Mouse (Mus musculus) gonadal fat pad, adult 2 months (tissue): ENCODE data around the gene Sept11. TPM values are rescaled to one million over a fixed set of nuclear protein-coding genes. Genes with fewer than 3 reads are reported as not detected.

ENCODE experiments used
- DNase-seq: peaks from one replicate; pipeline ENCODE4 v3.0.0-alpha.2; 2012; ENCODE audit warnings: low read depth
- polyA plus RNA-seq: library from polyadenylated mRNA; depleted of rRNA; stranded (reverse); fragments of >200 nt; gene quantifications from 2 replicates; pipeline ENCODE4 v1.2.3, GENCODE M21; 2012

Sept11 gene
- polyA plus RNA-seq, 1 experiment, result 18.1 TPM

DNA sequence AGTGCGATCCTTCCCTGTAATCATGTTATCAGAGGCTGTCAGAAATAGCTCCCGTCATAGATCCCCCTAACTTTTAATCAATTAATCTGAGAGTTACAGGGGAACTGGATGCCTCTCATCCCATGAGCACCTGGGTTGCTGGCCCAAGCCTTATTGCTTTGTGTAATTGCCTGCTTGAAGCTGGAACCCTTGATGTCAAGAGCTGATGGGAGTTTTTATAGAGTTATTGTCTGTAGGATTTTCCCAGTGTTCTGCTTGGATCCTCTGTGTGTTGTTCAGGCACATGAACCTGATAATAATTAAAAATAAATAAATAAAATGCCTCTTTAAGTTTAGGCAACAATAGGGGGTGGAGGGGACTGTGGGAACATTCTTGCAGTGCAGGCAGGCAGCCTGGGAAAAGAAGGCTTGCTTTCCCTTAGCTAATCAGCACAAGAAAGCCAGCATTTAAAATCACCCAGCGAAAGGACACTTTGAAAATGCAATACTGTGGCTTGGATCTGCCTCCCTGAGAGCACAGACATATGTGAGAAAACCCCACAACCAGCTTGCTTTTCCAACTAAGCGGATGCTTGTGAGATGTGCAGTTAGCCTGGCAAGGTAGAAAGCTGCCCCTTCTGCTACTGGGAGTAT is 33.8 kb downstream of the Sept11 start:
- DNase-seq, result no peak

DNA sequence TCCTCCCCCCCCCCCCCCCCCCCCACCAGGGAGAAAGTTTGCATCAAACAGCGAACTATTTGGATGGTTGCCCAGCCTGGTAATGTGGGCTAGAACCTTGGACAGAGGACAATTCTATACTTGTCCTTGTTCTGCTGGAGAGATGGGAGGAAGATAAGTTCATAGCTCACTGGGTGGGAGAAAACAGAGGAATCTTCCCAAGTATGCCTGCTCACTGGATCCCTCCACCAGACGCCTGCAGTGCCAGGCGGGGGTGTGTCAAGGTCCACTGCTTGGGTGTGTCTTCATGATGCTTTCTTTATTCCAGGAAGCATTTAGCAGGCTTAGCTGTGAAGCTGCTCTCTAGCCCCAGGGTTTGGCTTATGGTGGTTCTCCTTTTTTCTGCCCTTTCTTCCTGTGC is 34.5 kb downstream of the Sept11 start:
- DNase-seq, result peak; percentile 47

DNA sequence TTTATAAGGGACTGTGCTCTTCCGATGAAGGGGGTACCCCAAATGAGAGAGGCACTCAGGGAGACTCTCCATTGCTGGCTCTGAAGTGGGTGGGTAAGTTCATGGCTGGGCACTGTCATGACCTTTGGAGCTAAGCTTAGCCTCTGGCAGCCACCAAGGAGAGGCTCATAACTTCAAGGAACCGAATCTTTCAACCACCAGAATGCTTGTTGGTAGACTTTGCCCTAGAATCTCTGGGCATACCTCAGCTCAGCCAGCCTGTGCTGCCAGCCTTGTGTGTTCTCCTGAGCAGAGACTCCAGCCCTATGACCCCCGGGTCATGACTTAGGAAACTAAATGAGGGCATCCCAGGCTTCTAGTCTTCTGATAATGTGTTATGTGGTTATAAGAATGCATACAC is 35.5 kb downstream of the Sept11 start:
- no peak for DNase-seq

DNA sequence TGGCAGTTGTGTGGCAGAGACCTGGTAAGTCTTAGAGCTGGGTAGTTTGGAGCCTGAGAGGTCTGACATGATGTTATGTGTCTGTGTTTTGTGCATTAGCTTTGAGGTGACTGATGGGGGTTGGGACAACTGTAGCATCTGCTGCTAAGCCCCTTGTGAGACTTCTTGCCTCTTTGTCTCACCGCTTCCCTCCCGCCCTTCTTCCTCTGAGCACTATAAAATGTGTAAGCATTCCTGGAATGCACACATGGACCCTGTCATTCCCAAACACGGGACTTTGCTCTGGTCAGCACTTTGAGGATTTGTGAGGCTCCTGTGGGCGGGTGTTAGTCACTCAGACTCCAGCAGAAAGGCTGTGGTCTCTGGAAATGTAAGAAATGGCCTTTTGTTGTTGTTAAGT is 36.7 kb downstream of the Sept11 start:
- DNase-seq, result no peak

DNA sequence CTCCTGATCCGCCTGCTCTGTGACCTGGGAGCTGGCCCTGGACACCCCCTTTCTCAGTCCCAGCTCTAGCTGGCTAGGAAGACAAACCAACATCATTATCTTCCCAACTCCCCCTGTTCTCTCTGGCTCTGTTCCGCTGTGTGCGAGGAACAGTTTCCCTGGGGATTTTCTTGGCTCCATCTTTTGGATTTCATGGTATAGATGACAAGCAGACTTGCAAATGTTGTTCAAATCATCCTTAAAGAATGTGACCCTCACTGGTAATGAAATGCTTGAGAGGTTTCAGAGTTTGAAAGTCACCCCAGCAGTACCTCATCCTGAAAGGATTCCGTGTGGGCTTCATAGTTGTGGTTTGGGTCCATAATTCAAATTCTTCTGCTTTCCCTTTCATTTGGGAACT is 38.2 kb downstream of the Sept11 start:
- no peak for DNase-seq

DNA sequence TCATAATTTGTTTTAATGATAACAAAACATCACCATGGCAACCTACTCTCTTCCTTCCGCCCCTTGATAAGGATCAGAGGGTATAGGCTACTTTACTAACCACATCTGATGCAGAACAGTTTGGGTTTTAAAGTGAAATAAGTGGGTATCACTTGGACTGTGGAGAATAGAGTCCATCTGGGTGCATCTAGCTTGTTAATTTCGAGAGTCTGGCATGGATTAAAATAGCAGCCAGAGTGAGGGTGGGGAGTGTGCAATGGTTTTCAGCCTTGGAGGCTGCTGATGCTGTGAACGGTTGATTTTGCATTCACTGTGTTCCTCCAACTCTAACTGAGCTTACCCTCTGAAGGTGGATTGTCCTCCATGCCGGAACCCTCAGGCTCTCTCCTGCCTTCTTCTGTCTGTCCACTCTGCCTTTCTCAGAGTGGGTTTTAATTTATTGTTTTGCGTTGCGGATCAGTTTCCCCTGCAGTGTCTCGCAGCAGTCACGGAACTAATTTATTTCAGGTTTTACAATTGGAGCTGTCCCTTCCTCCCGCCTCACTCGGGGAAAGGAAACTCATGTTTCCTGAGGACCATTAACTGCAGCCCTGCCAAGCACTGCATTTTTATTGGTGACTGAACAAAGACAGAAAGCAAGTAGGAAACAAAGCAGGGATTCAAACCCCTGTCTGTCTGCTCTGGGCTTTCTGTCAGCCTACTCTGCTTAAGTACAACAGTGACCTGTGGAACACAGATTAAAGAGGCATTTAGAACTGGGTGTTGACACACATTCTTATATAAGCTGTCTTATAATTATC is 40.4 kb downstream of the Sept11 start:
- no peak for DNase-seq

DNA sequence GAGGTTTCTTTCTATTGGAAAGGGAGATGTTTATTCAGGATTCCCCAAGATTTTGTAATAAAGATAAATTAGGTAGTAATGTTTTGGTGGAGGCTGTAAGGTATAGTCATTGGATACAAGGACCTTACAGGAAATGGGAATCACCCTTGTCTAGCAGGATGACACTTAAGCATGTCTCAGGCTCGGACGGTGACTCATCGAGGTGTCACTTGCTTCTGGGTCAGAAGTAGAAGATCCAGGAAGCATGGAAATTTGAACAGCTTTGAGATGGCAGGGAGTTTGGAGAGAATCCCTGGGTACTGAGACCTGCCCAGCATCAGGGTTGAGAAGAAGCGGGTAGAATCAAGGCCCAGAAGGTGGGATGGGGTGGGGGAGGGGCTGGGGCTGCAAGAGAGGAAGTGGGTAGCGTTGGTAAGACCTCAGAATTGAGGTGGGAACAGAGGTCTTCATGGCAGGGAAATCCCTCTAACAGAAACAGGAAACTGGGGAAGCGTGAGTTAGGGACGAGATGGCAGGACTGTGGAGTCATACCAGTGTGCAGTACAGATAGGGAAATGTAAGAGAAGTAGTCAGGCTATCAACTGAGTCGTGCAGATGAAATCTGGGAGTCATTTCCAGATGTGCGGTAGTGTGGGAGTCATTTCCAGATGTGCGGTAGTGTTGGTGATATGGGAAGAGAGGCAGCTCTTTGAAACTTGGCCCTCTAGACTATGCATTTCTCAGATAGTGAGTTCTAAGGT is 42.3 kb downstream of the Sept11 start:
- no peak for DNase-seq

DNA sequence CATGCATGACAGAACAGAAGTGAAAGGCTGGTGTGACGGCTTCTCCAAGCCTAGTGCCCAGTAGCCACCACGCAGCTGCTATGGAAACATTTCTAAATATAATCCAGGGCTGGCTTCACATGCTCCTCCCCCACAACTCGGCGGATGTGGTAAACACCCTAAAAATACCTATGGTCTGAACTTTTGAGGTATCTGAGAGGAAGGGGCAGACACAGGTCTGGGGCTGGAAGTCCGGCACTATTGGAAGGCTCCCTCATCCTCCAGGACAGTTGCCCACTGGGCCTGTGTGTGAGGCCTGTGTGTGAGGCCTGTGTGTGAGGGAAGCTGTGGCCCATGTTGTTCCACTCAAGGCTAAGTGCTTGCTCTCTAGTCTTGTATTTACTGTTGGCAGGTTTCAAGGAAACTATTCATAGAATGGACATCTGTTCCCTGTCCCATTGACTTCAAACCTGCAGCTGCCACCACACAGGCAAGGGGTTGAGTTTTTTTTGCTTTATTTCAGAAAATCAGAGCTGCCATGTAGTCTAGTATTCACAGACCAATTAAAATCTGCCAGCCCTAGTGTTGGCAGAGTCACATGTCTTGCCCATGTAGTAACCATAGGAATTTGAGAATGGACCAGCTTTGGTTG is 43.8 kb downstream of the Sept11 start:
- DNase-seq, result no peak

DNA sequence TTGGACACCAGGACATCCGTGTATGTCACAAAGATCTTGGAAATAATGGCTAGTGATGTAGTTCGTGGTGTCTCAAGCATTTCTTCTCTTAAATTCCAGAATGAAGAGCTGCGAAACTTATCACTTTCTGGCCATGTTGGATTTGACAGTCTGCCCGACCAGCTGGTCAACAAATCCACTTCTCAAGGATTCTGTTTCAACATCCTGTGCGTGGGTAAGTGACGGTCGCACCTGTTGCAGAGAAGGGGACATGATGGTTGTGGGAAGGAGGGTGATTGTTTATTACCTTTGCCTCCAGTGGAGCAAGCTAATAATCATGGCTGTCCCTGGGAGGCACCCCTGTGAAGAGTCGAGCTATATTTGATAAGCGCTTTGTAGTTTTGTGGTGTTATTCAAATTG is 46.1 kb downstream of the Sept11 start:
- DNase-seq, result no peak

DNA sequence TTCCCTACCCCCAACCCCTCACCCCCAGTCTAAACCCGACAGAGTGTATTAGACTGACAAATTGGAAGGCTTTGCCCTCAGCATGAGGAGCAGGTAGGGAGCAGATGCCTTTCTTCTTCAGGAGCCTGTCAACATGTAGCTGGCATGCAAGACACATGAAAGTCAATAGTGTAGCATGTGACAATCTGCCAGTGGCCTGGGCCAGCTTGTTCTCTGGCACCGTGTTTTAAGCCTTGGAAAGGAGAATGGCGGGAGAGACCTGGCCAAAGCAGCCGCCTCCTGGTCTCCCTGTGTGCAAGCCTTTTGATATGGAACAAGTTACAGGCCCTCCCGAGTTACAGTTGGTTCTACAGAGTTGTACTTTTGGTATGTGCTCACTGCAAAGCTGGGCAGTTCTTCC is 47.5 kb downstream of the Sept11 start:
- DNase-seq, result no peak

DNA sequence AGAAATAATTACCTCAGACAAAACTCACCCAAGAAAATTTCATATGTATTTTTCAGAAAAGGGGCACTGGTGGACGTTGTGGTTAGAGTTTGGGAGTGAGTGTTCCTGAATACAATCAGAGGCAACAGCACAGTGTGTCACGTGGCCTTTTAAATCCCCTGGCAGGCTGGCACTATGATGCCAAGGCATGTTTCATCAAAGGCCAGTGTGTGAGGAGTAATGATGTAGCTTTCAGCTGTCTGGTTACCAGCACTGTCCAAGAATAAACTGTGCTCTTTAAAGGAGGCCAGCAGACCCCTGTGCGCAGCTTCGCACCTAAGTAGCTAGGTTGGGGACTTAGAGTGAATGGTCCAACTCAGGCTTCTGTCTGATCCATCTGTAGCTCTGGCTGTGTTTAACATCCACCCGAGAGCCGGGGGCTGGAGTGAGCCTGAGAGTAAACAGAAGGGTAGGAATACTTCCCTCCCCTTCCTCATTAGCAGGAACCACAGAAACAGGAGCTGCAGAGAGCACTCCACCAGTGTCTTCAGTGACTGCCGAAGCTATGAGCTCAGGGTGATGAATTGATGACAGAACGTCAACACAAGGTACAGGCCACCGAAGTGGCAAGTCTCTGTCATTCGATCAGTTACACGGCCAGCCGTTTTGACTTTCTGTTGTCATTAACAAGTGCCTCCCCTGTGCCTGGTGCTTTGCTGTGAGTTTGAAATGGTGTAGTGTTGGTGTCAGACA is 50.3 kb downstream of the Sept11 start:
- DNase-seq, result no peak

DNA sequence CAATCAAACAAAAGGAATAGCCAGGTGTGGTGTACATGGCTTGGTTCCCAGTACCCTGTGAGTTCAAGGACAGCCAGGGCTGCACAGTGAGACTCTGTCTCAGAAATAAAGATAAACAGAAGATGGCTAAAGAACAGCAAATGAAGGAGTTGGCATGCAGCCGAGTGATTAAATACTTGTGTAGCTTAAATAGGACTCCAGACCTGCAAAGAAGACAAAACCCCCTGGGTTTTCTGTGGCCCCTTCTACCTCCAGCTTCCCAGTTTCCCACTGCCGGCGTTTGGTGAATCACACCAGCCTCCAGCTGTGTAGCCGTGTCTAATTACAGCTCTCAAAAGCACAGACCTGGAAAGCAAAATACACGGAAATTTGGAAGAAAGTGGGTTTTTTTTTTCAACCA is 51.6 kb downstream of the Sept11 start:
- no peak for DNase-seq

DNA sequence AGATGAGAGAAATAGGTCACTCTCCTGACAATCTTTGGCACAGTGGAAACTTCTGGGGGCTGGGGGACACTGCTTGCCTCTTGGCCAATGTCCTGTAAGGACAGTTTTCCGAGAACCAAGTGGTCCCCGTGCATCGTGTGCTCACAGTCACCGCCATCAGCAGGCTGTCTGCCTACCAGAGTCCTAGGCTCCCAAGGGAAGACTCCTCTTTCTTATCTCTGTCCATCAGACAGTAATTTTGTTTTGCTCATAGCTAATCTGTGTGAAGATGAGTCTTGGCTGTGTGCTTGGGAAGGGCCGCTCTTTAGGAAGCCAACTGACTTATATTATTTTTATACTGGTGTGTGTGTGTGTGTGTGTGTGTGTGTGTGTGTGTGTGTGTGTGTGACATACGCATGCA is 52.3 kb downstream of the Sept11 start:
- DNase-seq, result no peak

DNA sequence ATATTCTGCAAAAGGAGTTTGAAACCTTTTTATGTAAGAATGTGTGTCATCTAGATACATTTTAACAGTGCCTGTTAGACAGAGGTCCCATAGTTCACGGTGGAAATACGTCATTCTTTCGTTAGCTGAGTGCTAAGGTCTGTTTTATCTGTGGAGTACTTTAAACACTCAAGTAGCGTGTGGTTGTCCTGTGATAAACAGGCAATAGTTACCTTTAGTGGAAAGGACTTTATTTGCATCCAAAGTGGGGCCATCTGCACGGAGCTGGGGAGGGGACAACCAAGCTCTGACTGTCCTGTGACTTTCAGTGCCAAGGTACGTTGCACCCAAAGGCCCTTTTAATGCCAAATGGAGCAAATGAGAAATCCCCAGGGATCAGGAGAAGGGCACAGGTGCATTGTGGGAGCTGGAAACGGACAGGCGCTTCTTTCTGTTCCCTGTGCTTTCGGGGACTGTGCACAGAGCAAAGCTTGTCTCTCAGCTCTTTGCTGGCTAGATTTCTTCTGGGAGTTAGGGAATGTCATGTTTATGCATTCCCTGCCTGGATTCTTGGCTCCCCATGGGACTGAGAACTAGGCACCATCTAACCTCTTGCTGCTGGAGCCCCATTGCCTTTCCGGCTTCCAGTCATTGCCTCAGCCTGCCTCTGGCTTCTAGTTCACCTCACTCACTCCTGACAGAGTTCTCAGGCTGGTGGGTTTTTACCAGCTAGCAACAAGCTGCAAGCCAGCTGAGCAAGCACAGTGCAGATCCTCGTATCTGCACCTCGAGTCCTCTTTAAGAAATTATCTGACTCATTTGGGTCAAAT is 56.9 kb downstream of the Sept11 start:
- no peak for DNase-seq

DNA sequence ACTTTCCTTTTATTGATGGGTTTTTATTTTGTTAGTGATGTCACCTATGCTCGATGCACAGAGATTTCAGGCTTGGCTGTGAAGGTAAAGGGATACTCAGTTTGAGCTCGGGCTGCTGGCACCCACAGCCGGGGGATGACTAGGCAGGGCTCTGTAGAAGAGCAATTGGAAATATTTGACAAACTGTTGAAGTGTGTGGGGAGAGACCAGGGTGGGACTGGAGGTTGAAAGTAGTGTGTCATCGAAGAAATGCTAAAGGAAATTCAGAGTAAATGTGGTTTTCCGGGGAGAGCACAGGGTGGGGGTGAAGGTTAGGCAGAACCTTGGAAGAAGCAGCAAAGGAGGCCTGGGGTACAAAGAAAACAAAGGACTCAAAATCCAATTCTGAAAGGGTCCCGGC is 58.7 kb downstream of the Sept11 start:
- no peak for DNase-seq

DNA sequence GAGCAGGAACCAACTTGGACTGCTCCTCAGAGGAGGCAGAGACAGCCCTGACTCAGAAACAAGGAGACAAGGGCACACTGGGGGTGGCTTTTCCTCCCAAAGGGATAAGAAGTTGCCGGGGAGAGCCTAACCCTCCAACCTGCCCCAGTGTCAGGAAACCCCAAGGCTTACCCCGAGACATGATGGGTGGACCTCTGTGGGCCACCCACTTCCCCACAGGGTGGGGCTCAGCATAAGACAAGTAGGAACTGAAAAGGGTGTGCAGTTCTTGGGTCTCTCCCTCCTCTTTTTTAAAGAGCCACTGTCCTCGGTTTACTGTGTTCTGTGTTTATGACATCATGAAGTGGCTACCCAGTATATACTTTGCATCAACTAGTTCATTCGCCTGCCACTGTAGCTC is 59.2 kb downstream of the Sept11 start:
- no peak for DNase-seq

DNA sequence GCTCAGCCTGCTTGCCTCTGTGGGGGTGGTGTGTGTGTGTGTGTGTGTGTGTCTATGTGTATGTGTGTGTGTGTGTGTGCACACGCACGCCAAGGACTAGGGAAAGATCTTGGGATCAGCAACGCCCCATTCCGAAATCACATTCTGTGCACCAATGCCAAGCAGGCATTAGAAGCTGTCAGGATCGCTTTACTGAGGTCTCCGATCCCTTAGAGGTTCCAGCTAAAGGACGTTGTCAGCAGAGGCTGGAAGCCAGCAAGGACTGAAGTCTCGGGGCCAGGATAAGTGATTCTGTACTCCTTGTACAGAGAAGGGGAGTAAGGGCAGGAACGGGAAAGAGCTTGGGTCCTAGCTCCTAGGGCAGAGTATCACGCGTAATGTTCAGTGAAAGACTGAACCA is 61.2 kb downstream of the Sept11 start:
- no peak for DNase-seq

DNA sequence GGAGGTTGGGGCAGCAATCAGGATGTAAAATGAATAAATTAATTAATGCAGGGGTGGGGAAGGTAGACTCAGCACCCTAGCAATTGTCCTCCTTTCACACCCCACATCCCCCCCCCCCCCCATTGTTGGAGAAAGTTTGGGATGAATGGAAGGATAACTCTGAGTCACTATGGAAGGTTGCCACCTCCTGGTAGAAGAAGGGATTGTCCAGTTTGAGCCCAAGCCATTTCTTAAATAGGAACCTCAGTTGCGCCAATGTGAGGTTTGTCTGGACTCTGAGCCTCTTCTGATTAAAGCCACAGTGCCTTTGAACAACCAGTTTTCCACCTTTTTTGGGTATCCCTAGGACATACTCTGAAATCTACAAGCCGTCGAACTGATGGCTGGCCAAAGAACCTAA is 70.3 kb downstream of the Sept11 start:
- DNase-seq, result no peak

DNA sequence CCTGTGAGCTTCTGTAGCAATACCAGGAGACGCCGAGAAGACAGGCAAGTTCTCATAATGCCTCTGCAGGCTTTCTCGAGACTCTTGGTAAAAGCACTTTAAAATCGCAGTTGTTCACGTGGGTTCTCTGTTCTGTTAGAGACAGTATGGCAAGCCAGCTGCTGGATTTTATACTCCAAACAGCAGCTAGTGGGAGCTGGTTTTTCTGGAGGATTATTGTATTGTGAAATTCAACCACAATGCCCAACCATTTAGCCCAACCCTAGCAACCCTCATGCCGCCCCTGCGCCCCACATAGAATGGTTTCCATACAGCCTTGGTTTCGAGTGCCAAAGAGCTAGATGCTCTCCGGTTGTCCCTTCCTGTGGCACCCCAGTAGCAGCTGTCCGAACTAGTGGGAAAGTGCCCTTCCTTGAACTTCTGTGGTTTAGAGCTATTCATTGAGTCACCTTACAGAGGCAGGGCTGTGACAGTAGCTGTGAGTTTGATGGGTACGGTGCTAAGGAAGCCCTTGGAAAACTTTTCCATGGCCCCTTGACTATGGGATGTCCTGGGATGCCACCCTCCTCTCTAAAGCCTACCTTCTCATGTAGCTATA is 74.8 kb downstream of the Sept11 start:
- no peak for DNase-seq

DNA sequence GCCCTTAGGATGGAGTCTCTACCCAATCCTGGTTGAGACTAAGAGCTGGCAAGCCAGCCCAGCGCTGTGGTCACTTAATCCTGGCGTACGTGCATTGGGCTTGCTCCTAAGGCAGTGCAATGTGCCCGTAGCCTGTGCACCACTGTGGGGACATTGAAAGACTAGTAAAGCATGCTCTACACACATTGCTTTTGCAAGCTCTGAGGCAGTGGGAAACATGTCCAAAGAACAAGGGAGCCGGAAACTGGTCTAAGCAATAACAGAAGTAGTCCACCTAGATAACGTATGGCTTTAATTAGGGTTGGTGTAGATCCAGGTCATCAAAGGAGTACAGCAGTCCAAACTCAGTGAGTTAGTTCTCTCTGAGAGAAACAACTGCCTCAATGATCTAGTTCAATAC is 75.4 kb downstream of the Sept11 start:
- no peak for DNase-seq

DNA sequence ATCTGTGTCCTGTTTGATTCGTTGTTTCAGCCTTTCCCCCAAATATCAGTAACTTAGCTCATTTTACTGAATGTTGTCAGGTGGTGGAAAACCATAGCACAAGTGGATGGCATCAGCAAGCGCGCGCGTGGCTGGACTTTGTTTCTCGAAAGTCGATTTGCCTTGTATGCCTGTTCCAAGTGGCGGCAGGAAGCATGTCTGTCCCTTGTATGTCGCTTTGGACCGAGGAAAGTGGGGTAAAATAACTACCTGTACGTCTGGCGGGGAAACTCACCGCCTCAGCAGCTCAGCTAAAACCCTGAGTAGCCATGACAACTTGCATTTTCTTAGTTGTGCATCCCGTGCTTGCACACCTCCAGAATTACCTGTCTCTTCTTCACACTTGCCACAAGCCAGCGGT is 78.2 kb downstream of the Sept11 start:
- DNase-seq, result no peak
